Mouse (Mus musculus): Measurements from ENCODE around the gene Psme4. TPM values are rescaled to one million over a fixed set of nuclear protein-coding genes. Genes with fewer than 3 reads are reported as not detected.

The Psme4 gene
- polyA plus RNA-seq, 1 experiment from 2014 or later, result 17.0 TPM

GRCm38 (mm10) chr11:30780893-30781292, 9.4 kb downstream of the Psme4 start:
- Histone ChIP-seq H3K9me3 (replicated peaks; ENCODE audit: low read length) (no peaks in the 10 kb centered on the region), H3K27me3 (ENCODE audit: insufficient read depth, low read length) (no peaks in the 10 kb centered on the region), H3K4me3 (replicated peaks; ENCODE audit: low read depth, low read length) (no peak overlapping the region), H3K9ac (ENCODE audit: low read depth, low read length) (no peak overlapping the region), H3K4me1 (replicated peaks; ENCODE audit: insufficient read depth, low read length) (peaks cover 4% of the 10 kb centered on the region; the same call in 1 of the 2 replicates), H3K36me3 (ENCODE audit: insufficient read depth, low read length) (no peaks in the 10 kb centered on the region), H3K4me2 (ENCODE audit: low read length) (no peak overlapping the region), H3K27ac (no peak overlapping the region)
- ATAC-seq (replicated peaks; ENCODE audit: low FRiP score, low read depth) (no peak), DNase-seq (ENCODE audit: low spot score) (no peak)
- WGBS, result 81% methylated on average over 2 of the region's 2 CpGs
- no peak for TF ChIP-seq CTCF (IDR thresholded peaks at IDR 0.05; ENCODE audit: low read depth)

- no peak for DNase-seq (ENCODE audit: low spot score)
- Histone ChIP-seq H3K4me2 (ENCODE audit: low read length) (no peak overlapping the region), H3K4me3 (replicated peaks; ENCODE audit: low read depth, low read length) (no peak overlapping the region), H3K36me3 (ENCODE audit: insufficient read depth, low read length) (no peaks in the 10 kb centered on the region), H3K9me3 (replicated peaks; ENCODE audit: low read length) (no peaks in the 10 kb centered on the region), H3K27ac (no peak overlapping the region), H3K27me3 (ENCODE audit: insufficient read depth, low read length) (no peaks in the 10 kb centered on the region), H3K4me1 (replicated peaks; ENCODE audit: insufficient read depth, low read length) (peaks cover 4% of the 10 kb centered on the region; the same call in 1 of the 2 replicates), H3K9ac (ENCODE audit: low read depth, low read length) (no peak overlapping the region)
- TF ChIP-seq CTCF (IDR thresholded peaks at IDR 0.05; ENCODE audit: low read depth), result no peak
- no peak for ATAC-seq (replicated peaks; ENCODE audit: low FRiP score, low read depth)
- 79% methylated on average over 1 of the region's 1 CpGs for WGBS
Measured at GRCm38 (mm10) chr11:30781612-30782011, 10.1 kb downstream of the Psme4 start.

GRCm38 (mm10) chr11:30785497-30785896, 14.0 kb downstream of the Psme4 start:
- WGBS, result 65% methylated on average over 3 of the region's 3 CpGs
- no peak for DNase-seq (ENCODE audit: low spot score)
- no peak overlapping the region for H3K4me2 ChIP-seq (ENCODE audit: low read length)
- ATAC-seq (replicated peaks; ENCODE audit: low FRiP score, low read depth), result no peak
- H3K27me3 ChIP-seq (ENCODE audit: insufficient read depth, low read length), result no peaks in the 10 kb centered on the region
- H3K9me3 ChIP-seq (replicated peaks; ENCODE audit: low read length), result no peaks in the 10 kb centered on the region
- no peak overlapping the region for H3K4me3 ChIP-seq (replicated peaks; ENCODE audit: low read depth, low read length)
- H3K36me3 ChIP-seq (ENCODE audit: insufficient read depth, low read length), result no peaks in the 10 kb centered on the region
- no peak overlapping the region for H3K27ac ChIP-seq
- H3K9ac ChIP-seq (ENCODE audit: low read depth, low read length), result no peak overlapping the region
- no peak for TF ChIP-seq CTCF (IDR thresholded peaks at IDR 0.05; ENCODE audit: low read depth)
- H3K4me1 ChIP-seq (replicated peaks; ENCODE audit: insufficient read depth, low read length), result no peaks in the 10 kb centered on the region

- WGBS, result 83% methylated on average over 7 of the region's 7 CpGs
- Histone ChIP-seq H3K36me3 (ENCODE audit: insufficient read depth, low read length) (no peaks in the 10 kb centered on the region), H3K4me1 (replicated peaks; ENCODE audit: insufficient read depth, low read length) (no peaks in the 10 kb centered on the region), H3K9ac (ENCODE audit: low read depth, low read length) (no peak overlapping the region), H3K4me2 (ENCODE audit: low read length) (no peak overlapping the region), H3K9me3 (replicated peaks; ENCODE audit: low read length) (no peaks in the 10 kb centered on the region), H3K27ac (no peak overlapping the region), H3K4me3 (replicated peaks; ENCODE audit: low read depth, low read length) (no peak overlapping the region), H3K27me3 (ENCODE audit: insufficient read depth, low read length) (no peaks in the 10 kb centered on the region)
- ATAC-seq (replicated peaks; ENCODE audit: low FRiP score, low read depth) (no peak), DNase-seq (ENCODE audit: low spot score) (no peak)
- no peak for TF ChIP-seq CTCF (IDR thresholded peaks at IDR 0.05; ENCODE audit: low read depth)
Measured at GRCm38 (mm10) chr11:30786230-30786983, 14.9 kb downstream of the Psme4 start.

- ATAC-seq (replicated peaks; ENCODE audit: low FRiP score, low read depth) (no peak), DNase-seq (ENCODE audit: low spot score) (no peak)
- 77% methylated on average over 7 of the region's 7 CpGs for WGBS
- Histone ChIP-seq H3K9me3 (replicated peaks; ENCODE audit: low read length) (no peaks in the 10 kb centered on the region), H3K27ac (no peak overlapping the region), H3K36me3 (ENCODE audit: insufficient read depth, low read length) (0 out of 2 replicates have a peak, but pooled peaks cover 4% of the 10 kb centered on the region), H3K4me2 (ENCODE audit: low read length) (no peak overlapping the region), H3K4me1 (replicated peaks; ENCODE audit: insufficient read depth, low read length) (no peaks in the 10 kb centered on the region), H3K27me3 (ENCODE audit: insufficient read depth, low read length) (no peaks in the 10 kb centered on the region), H3K4me3 (replicated peaks; ENCODE audit: low read depth, low read length) (no peak overlapping the region), H3K9ac (ENCODE audit: low read depth, low read length) (no peak overlapping the region)
- TF ChIP-seq CTCF (IDR thresholded peaks at IDR 0.05; ENCODE audit: low read depth), result no peak
Measured at GRCm38 (mm10) chr11:30792680-30793079, 21.2 kb downstream of the Psme4 start.

GRCm38 (mm10) chr11:30793753-30794152, 22.2 kb downstream of the Psme4 start:
- ATAC-seq (replicated peaks; ENCODE audit: low FRiP score, low read depth), result no peak
- no peaks in the 10 kb centered on the region for H3K27me3 ChIP-seq (ENCODE audit: insufficient read depth, low read length)
- no peak overlapping the region for H3K4me2 ChIP-seq (ENCODE audit: low read length)
- no peak overlapping the region for H3K9ac ChIP-seq (ENCODE audit: low read depth, low read length)
- no peak for TF ChIP-seq CTCF (IDR thresholded peaks at IDR 0.05; ENCODE audit: low read depth)
- H3K4me3 ChIP-seq (replicated peaks; ENCODE audit: low read depth, low read length), result no peak overlapping the region
- 88% methylated on average over 1 of the region's 1 CpGs for WGBS
- no peak overlapping the region for H3K27ac ChIP-seq
- H3K9me3 ChIP-seq (replicated peaks; ENCODE audit: low read length), result no peaks in the 10 kb centered on the region
- 0 out of 2 replicates have a peak, but pooled peaks cover 4% of the 10 kb centered on the region for H3K36me3 ChIP-seq (ENCODE audit: insufficient read depth, low read length)
- no peak for DNase-seq (ENCODE audit: low spot score)
- no peaks in the 10 kb centered on the region for H3K4me1 ChIP-seq (replicated peaks; ENCODE audit: insufficient read depth, low read length)

Data from kidney, postnatal 0 days (tissue).